Mouse (Mus musculus) bone marrow, adult 2 months (tissue): ENCODE measurements around the gene Hectd2.

Source experiments
- CTCF ChIP-seq: fragments of 200-500 bp; IDR thresholded peaks from 2 replicates; pipeline ENCODE4 v1.5.1; 2011; ENCODE audit warnings: low read length, control low read depth; ENCODE audit not compliant: control insufficient read depth, insufficient read depth
- POLR2A ChIP-seq: fragments of 200-500 bp; IDR thresholded peaks from 2 replicates; pipeline ENCODE4 v1.6.1; 2011; ENCODE audit warnings: low read depth, mild to moderate bottlenecking, control low read depth, low read length, borderline replicate concordance; ENCODE audit not compliant: control insufficient read depth

DNA sequence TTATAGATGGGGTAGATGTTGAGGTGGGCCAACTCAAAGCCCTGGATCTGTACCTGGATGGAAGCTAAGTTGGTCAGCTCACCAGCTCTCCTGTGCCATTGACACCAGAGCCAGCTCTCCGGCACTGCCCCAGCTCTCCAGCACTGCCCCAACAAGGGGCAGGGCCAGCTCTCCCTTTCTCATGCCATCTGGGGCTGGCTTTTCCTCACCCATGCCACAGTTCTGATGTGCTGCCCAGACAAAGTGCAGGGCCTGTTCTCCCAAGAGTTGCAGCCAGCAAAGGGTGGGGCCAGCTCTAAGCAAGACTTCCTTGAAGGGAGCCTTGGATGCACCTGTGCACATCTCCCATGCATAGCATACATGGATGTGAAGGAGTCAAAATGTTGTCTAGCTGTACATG lies 71.5 kb downstream of the Hectd2 start:
- TF ChIP-seq CTCF (no peak), POLR2A (no peak)
